Mouse (Mus musculus) adrenal gland, adult (tissue): ENCODE measurements around the gene Igflr1.

ENCODE experiments used
- DNase-seq, 2 experiments: peaks; one replicate each; pipeline ENCODE4 v3.0.0; 2022 to 2023; ENCODE audit warnings: low spot score in 1 of 2; ENCODE audit not compliant: inconsistent age in 2 of 2

The Igflr1 gene

DNA sequence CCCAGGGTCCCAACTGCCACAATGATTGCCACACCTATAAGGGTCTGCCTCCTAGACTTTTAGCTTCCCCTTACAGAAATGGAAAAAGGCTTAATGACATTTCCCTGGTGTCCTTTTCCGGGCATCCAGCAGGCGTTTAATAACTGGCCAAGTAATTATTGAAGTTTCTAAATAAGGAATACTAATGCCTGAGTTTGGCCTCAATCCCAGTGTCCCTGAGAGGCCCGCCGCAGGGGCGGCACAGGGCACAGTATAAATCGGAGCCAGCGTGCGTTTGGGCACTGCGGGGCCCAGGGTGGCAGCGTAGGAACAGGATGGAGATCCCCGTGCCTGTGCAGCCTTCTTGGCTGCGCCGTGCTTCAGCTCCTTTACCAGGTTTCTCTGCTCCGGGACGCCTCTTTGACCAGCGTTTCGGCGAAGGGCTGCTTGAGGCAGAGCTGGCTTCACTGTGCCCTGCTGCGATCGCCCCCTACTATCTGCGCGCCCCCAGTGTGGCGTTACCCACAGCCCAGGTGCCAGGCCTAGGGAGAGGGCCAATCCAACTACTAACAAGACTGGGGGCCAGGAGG, 12.1 kb upstream of the Igflr1 start:
- peak; percentile 85 to 95 for DNase-seq

DNA sequence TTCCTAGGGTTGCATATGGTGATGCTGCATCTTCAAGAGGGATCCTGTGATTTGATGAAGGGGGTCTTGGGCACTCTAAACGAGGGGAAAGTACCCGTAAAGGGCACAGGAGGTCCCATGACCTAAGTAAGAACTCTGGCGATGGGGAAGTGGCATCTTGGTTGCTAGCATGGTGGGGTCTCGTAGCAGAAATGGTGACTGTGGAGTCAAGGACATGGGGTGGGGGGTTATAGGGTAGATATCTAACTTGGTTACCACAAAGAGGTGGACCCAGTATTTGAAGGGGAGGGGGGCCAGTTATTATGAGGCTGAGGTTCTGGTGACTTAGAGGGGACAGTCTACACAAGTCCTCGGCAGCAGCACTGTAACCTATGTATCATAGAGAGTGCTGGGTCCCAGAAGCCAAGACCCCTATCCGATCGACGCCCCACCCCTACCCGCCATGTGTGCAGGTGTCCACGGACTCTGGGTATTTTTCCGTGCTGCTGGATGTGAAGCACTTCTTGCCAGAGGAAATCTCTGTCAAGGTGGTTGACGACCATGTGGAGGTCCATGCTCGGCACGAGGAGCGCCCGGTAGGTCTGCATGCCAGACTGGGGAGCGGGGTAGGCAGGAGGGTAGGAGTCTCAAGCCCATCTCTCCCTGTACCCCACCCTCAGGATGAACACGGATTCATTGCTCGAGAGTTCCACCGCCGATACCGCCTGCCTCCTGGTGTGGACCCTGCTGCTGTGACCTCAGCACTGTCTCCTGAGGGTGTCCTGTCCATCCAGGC, 11.2 kb upstream of the Igflr1 start:
- peak in 1 of 2 experiments; percentile 61 for DNase-seq

DNA sequence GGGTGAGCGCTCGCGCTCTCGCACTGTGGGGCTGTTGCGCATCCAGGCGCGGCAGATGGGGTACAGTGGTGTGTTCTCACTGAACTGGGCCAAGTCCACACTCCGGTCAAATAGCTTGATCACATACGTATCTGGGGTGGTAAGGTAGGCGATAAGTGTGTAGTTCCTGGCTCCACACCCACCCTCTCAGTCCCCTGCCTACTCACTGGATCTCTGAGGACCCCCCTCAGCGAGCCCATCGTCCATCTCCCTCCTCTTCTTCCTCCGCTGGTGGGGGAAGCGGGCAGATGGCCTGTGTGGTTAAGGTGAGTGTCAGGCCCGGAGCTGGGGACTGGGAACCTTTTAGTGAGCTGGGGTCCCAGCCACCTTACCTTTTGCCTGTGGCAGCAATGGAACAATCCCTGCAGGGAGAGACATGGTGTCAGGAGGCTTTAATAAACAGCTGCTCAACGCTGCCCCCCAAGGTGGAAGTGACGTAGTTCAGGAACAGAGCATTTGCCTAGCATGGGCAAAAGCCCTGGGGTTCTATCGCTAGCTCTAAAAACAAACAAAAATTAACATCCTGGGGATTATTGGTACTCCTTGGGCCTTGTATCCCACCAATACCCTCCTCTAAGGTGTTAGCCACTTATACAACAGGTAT, 8.2 kb upstream of the Igflr1 start:
- DNase-seq = peak in 1 of 2 experiments; percentile 60

GRCm38 (mm10) chr7:30557901-30558514, 7.2 kb upstream of the Igflr1 start:
- peak in 1 of 2 experiments; percentile 65 for DNase-seq

DNA sequence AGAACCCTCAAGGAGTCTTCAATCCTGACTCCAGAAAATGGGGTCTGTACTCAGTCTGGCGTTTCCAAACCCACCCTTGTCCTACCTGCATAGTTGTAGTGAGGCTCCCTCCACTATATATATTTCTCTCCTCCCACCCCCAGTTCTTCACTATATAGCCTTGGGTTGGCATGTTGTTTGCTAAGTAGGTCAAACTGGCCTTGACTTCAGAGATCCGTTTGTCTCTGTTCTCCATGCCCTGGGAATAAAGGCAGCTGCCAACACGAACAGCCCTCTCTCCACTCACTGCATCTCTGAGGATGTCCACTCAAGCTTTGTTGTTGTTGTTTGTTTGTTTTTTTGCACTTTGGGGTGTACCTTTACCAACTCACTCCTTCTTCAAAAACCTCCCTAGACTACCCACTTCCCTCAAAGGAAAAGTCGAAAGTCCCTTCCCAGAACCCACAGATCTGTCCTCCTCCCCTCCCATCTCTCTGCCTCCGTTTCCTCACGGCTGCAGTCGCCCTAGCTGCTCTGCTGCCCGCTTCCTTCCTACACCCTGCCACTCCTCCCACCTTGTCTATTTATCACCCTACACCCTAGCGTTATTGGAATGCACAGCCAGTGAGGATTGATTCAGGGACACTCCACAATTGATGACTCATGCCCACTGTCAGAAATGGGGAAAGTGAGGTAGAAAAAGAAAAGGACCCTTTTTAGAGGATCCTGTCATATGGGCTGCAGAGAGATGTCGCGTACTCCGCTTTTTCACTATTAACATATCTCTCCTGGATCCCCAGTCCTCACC, 6.4 kb upstream of the Igflr1 start:
- no peak for DNase-seq

- DNase-seq = peak; percentile 98 to 99
These were observed 5.7 kb upstream of the Igflr1 start, which contains the start of gene Lin37 for GRCm38 (mm10) chr7:30559443-30559954. Lin37 (minus strand) TSS chr7:30559838.

DNA sequence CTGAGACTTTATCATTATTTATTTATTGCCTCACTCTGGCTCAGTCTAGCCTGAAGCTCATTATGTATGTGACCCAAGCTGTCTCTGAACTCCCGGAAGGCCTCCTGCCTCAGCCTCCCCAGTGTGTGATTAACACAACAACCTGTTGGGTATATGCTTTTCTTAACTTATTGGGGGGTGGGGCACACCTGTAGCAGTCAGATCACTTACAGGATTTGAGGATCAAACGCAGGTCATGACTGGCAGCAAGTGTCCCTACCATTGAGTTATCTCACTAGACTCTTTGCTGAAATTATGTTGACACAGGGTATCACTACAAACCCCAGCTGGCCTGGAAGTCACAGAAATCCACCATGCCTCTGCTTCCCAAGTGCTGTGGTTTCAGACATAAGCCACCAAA, 4.9 kb upstream of the Igflr1 start:
- DNase-seq = peak in 1 of 2 experiments; percentile 43

GRCm38 (mm10) chr7:30562526-30563116, 2.6 kb upstream of the Igflr1 start:
- no peak for DNase-seq

GRCm38 (mm10) chr7:30563117-30563905, 1.9 kb upstream of the Igflr1 start, which contains the start of the genes U2af1l4, Gm49396 and Psenen:
U2af1l4 (plus strand) TSS chr7:30563301.
Gm49396 (plus strand) TSS chr7:30563344.
Psenen (minus strand) TSS chr7:30563627.
- peak; percentile 97 to 98 for DNase-seq

- no peak for DNase-seq
These were observed 1.3 kb upstream of the Igflr1 start for GRCm38 (mm10) chr7:30563906-30564280.

DNA sequence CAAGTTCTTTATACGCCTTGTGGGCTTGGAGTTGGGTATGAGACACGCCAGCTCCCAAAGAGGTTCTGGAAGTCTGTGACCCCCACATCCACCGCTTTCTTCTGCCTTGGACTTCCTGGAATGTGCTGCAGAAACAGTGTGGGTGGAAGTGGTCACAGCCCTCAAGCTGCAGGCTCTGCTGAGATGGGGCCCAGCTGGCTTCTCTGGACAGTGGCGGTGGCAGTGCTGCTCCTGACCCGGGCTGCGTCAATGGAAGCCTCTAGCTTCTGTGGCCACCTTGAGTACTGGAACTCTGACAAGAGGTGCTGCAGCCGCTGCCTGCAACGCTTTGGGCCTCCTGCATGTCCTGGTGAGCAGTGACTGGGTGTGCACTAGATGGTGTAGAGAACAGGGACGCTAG, 806 bp downstream of the Igflr1 start:
- DNase-seq = no peak

- no peak for DNase-seq
These were observed 2.3 kb downstream of the Igflr1 start for GRCm38 (mm10) chr7:30567555-30567954.

DNA sequence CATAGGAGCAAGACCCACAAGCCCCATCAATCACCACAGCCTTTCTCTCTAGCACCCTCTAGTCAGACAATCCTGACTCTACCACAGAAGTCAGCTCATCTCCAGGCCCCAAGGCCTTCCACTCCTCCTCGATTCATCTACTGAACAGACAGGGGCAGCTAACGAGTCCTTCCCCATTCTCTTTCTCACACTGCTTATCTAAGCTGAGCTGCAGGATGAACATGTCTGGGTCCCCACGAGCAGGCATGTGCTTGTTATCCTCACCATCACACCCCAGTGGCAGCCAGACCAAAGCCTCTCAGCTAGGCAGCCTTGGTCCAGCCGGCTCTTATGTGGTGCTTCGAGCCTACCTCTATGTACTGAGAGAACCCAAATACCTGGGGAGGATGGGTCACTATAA, 7.2 kb downstream of the Igflr1 start:
- no peak for DNase-seq

DNA sequence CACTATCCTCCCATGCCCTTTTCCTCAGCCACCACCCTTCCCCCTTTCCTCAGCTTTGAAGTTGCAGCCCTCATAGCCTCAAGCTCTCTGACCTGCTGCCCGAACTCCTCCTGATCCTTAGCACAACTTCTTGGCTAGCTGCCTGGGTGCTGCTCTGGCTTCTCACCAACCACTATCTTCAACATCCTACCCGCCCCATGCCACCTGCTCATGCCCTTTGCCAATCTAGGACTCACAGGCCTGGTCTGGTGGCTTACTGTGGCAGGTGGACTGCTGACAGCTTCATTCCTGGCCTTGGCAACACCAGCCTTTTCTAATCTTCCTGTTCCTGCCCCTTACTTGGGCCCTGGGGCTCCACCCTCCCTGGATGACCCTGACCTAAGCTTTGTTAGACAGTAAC, 7.7 kb downstream of the Igflr1 start:
- DNase-seq = peak; percentile 78 to 90

GRCm38 (mm10) chr7:30579950-30580349, 14.7 kb downstream of the Igflr1 start:
- peak in 1 of 2 experiments; percentile 10 for DNase-seq

- DNase-seq = peak in 1 of 2 experiments; percentile 31
These were observed 16.3 kb downstream of the Igflr1 start for GRCm38 (mm10) chr7:30581547-30581946.

DNA sequence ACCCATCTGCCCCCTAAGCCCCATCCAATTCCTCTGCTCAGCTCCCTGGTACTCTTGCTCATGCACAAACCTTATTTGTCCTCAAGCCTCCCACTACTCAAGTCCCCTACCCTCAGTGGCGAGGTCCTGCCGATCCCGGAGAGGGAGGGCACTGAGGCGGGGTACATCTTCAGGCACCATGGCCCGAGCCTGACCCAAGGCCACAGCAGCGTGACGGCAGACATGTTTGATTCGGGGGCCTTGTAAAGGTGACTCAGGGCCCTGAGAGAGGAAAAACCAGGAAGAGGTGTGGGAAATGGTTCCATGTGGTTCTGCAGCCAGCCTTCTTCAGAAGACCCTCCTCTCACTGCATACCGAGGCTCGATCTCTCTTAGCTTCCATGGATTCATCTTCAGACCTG, 19.1 kb downstream of the Igflr1 start:
- DNase-seq = peak in 1 of 2 experiments; percentile 73

GRCm38 (mm10) chr7:30585170-30585569, 19.9 kb downstream of the Igflr1 start:
- peak in 1 of 2 experiments; percentile 40 for DNase-seq

DNA sequence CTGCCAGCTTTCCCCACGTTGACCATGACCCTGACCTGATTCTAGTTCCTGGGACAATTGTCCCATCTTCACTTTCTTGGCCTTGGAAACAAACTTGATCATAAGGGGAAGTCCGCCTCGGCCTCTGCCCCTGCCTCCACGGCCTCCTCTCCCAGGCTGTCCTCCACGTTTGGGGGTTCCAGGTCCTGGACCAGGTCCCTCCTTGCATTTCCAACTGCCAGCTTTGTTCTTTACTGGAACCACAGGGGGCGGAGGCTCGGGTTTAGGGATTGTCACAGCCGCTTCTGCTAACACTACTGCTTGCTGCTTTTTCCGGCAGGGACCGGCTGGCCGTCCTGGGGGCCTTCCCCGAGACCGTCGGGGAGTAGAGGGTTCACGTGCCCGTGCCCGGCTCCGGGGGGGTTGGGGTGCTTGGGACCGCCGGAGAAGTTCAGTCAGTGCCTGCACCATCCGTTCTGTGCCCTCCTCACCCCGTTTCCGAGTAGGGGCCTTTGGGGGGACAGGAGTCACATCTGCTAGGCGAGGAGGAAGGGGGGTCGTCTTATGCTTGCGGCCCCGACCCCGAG, 21.3 kb downstream of the Igflr1 start:
- peak in 1 of 2 experiments; percentile 66 for DNase-seq
